Mouse (Mus musculus) lung, embryonic 14.5 days (tissue): ENCODE data around the gene Rnf169. TPM values are rescaled to one million over a fixed set of nuclear protein-coding genes. Genes with fewer than 3 reads are reported as not detected.

ENCODE experiments used
- ATAC-seq: fragments of 200-750 bp; cut with Nextera tagmentation; 2 replicates; pipeline ENCODE4 v1.8.0; 2017; ENCODE audit warnings: mild to moderate bottlenecking, moderate TSS enrichment, moderate library complexity; ENCODE audit not compliant: insufficient read depth
- DNase-seq: peaks from one replicate; pipeline ENCODE4 v3.0.0-alpha.2; 2015
- H3K27ac ChIP-seq: fragments of 300-500 bp; sonication (generic); 2 replicates; pipeline ENCODE4 v1.5.1; 2014; ENCODE audit warnings: low read depth, mild to moderate bottlenecking, moderate library complexity
- H3K27me3 ChIP-seq: fragments of 300-500 bp; sonication (generic); 2 replicates; pipeline ENCODE4 v1.6.1; 2014; ENCODE audit warnings: low read length, control low read depth; ENCODE audit not compliant: insufficient read depth
- H3K36me3 ChIP-seq: fragments of 300-500 bp; sonication (generic); 2 replicates; pipeline ENCODE4 v1.6.1; 2014; ENCODE audit warnings: control low read depth; ENCODE audit not compliant: insufficient read depth
- H3K4me1 ChIP-seq: fragments of 300-500 bp; sonication (generic); 2 replicates; pipeline ENCODE4 v1.6.1; 2014; ENCODE audit warnings: antibody characterized with exemption, control low read depth; ENCODE audit not compliant: insufficient read depth
- H3K4me2 ChIP-seq: fragments of 300-500 bp; sonication (generic); 2 replicates; pipeline ENCODE4 v1.6.1; 2014; ENCODE audit warnings: mild to moderate bottlenecking
- H3K4me3 ChIP-seq: fragments of 300-500 bp; sonication (generic); 2 replicates; pipeline ENCODE4 v1.5.1; 2014; ENCODE audit warnings: low read depth, low read length
- H3K9ac ChIP-seq: fragments of 300-500 bp; sonication (generic); 2 replicates; pipeline ENCODE4 v1.6.1; 2014
- H3K9me3 ChIP-seq: fragments of 300-500 bp; sonication (generic); 2 replicates; pipeline ENCODE4 v1.6.1; 2016; ENCODE audit warnings: low read depth, low read length, control low read depth
- CTCF ChIP-seq: IDR thresholded peaks from 2 replicates; pipeline ENCODE4 v1.5.1; 2016; ENCODE audit warnings: antibody characterized with exemption, low read depth
- WGBS: fragments of 180-500 bp; shearing (Covaris S2); extraction: QIAGEN DNeasy Blood & Tissue Kit; methylation state at CpG from one replicate; pipeline ENCODE4 v1.1.7; 2014; 5-methylcytosine and 5-hydroxymethylcytosine counted together
- polyA plus RNA-seq: library from polyadenylated mRNA; unstranded; fragments of >200 nt; fragmentation: Nextera tagmentation; extraction: Ambion mirVana; gene quantifications from 2 replicates; pipeline ENCODE4 v1.2.1, GENCODE M21; 2014

The Rnf169 gene
- polyA plus RNA-seq, 1 experiment from 2014 or later, result 7.8 TPM

- Histone ChIP-seq H3K9ac (no peak overlapping the region), H3K4me1 (no peaks in the 10 kb centered on the region), H3K9me3 (no peaks in the 10 kb centered on the region), H3K4me2 (no peak overlapping the region), H3K27ac (no peak overlapping the region), H3K27me3 (no peaks in the 10 kb centered on the region), H3K4me3 (no peak overlapping the region), H3K36me3 (no peaks in the 10 kb centered on the region)
- no peak for DNase-seq
- 42% methylated on average over 5 of the region's 5 CpGs for WGBS
- no peak for TF ChIP-seq CTCF
- no peak for ATAC-seq
Measured at GRCm38 (mm10) chr7:99875891-99876290, 104.4 kb downstream of the Rnf169 start.

- Histone ChIP-seq H3K27me3 (no peaks in the 10 kb centered on the region), H3K4me3 (no peak overlapping the region), H3K27ac (no peak overlapping the region), H3K4me2 (no peak overlapping the region), H3K9me3 (no peaks in the 10 kb centered on the region), H3K9ac (no peak overlapping the region), H3K4me1 (no peaks in the 10 kb centered on the region), H3K36me3 (no peaks in the 10 kb centered on the region)
- DNase-seq (no peak), ATAC-seq (no peak)
- no peak for TF ChIP-seq CTCF
- 65% methylated on average over 6 of the region's 6 CpGs for WGBS
Measured at GRCm38 (mm10) chr7:99873965-99874364, 106.3 kb downstream of the Rnf169 start.

Other genes starting within 250 kb of the Rnf169 start
- not detected in 2 replicates for gene Olfr521, start 216.9 kb downstream of the Rnf169 start, polyA plus RNA-seq
- gene Neu3, start 152.0 kb downstream of the Rnf169 start, polyA plus RNA-seq, result 3.0 and 3.2 TPM in 2 replicates
- 0.30 and 0.34 TPM in 2 replicates for gene Xrra1, start 121.3 kb downstream of the Rnf169 start, polyA plus RNA-seq
- gene Spcs2, start 117.0 kb downstream of the Rnf169 start, polyA plus RNA-seq, result 322 and 366 TPM in 2 replicates
- gene Chrdl2, start 25.7 kb upstream of the Rnf169 start, polyA plus RNA-seq, result 0.12 TPM in 1 of 2 replicates, not detected in the other
- 70.8 and 71.9 TPM in 2 replicates for gene Pold3, start 141.1 kb upstream of the Rnf169 start, polyA plus RNA-seq
- 22.9 and 27.3 TPM in 2 replicates for gene Lipt2, start 178.8 kb upstream of the Rnf169 start, polyA plus RNA-seq
- 1.8 and 2.2 TPM in 2 replicates for gene Kcne3, start 196.1 kb upstream of the Rnf169 start, polyA plus RNA-seq
- gene Pgm2l1, start 246.9 kb upstream of the Rnf169 start, polyA plus RNA-seq, result 2.2 and 2.6 TPM in 2 replicates